Mouse (Mus musculus): ENCODE data around the gene Efcab7. TPM values are rescaled to one million over a fixed set of nuclear protein-coding genes. Genes with fewer than 3 reads are reported as not detected.

The Efcab7 gene
- polyA plus RNA-seq, 1 experiment from 2014 or later = 22.2 TPM

DNA sequence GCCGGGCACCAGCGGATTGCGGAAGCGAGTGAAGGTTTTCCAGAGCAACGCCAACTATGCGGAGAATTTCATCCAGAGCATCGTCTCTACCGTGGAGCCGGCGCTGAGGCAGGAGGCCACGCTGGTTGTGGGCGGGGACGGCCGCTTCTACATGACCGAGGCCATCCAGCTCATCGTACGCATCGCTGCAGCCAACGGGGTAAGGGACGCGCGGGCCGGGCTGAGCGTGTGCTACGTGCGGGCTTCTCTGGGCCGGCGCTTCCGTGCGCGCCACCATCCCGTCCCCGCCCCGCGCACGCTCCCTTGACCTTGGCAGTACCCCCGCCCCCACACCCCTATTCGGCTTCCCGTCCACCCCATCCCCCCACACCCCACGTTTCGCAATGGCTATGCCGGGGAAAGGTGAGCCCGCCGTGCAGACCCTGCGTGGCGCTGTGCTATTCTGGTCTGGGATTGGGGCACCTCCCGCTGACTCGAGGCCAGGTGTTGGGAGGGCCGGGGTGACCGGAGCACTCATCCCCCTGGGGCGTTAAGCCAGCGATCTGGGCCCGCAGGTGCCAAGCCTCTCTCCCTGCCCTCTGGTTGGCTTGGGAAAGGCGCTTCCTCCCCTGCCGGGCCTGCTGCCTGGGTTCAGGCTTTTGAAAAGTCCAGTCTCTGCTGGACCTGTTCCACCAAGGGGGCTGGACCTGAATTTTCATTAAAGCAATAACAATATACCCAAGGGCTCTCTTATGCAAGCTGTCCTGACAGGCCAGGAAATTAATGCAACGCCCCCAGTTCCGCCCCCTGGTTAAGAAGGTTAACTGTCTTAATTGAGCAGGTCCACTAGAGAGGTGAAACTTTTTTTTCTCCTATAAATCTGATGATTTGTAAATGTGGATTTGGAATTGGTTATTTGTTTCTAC, 100.9 kb downstream of the Efcab7 start, which contains the start of gene Itgb3bp:
TSS of gene Itgb3bp (minus strand) at position 201 of the 905 bp plus-strand sequence.
- Histone ChIP-seq H3K27ac (replicated peaks) (peak within 1 kb of the TSS; percentile 88), H3K4me3 (peak within 1 kb of the TSS; percentile 64), H3K27me3 (peaks cover 12% of the 10 kb centered on the region), H3K36me3 (no peaks in the 10 kb centered on the region), H3K4me1 (peaks cover 10% of the 10 kb centered on the region), H3K4me2 (replicated peaks) (peak within 1 kb of the TSS; percentile 90), H3K9me3 (no peaks in the 10 kb centered on the region), H3K9ac (replicated peaks) (peak within 1 kb of the TSS; percentile 69)
- under 1% methylated on average over 42 of the region's 57 CpGs for WGBS
- ATAC-seq (ENCODE audit: low FRiP score, low read depth) = peak; percentile 95

DNA sequence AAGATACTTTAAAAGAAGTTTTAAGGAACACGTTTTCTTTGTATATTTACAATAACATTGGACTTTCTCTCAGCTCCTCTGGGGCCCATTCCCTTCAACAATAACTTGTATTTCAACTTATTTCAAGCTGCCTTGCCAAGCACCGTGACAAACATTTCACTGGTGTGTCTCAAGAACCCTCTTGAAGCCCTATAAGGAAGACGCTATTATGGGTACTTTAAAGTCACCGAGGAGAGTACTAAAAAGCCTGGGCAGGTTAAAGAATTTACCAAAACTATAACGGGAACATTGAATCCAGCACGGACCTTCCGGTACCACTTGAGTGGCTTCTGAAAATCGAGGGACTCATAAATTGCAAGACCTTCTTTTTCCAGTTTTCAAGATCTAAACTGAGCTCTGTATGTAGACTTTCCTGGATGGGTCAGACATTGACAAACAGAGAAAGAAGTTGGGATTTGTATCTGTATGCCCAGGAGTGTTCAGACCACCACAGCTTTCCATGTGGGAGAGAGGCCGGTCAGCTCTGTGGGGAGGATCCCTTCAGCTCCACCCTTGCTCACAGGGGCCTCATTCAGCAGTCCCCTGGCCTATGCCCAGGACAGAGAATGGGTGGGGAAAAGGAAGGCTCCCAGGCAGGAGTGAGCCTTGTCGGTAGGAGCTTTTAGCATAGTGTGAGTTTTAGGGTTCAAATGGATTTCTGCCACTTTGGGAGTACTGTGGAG, 101.7 kb downstream of the Efcab7 start:
- 47% methylated on average over 10 of the region's 10 CpGs for WGBS

DNA sequence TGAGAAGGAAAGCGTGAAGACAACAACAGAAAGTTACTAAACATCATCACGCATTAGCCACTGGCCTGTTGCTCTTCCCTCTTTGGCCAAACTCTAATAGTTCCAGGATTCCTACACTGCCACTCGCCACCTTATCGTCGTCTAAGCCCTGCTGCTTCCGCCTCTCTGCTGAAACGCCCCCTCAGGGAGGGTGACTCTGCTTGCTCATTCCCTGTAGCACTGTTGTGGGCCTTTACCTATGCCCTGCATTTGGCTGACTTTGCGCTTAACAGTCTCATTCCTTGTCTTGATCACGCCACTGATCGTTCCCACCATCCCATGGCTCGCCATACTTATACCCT, 102.2 kb downstream of the Efcab7 start:
- WGBS = 60% methylated on average over 11 of the region's 11 CpGs
- Histone ChIP-seq H3K4me1 (peaks cover 10% of the 10 kb centered on the region), H3K9ac (replicated peaks) (no peak overlapping the region), H3K27me3 (peaks cover 12% of the 10 kb centered on the region), H3K36me3 (no peaks in the 10 kb centered on the region), H3K9me3 (no peaks in the 10 kb centered on the region), H3K27ac (replicated peaks) (no peak overlapping the region), H3K4me3 (no peak overlapping the region), H3K4me2 (replicated peaks) (no peak overlapping the region)
- no peak for ATAC-seq (ENCODE audit: low FRiP score, low read depth)

More for the DNA sequence above, 101.7 kb downstream of the Efcab7 start:
- H3K4me1 ChIP-seq = peaks cover 10% of the 10 kb centered on the region
- H3K9me3 ChIP-seq = no peaks in the 10 kb centered on the region
- peaks cover 12% of the 10 kb centered on the region for H3K27me3 ChIP-seq
- H3K4me2 ChIP-seq (replicated peaks) = peak overlapping the region; percentile 90
- H3K27ac ChIP-seq (replicated peaks) = no peak overlapping the region
- no peak overlapping the region for H3K9ac ChIP-seq (replicated peaks)
- no peak for ATAC-seq (ENCODE audit: low FRiP score, low read depth)
- H3K36me3 ChIP-seq = no peaks in the 10 kb centered on the region
- peak overlapping the region; percentile 64; the same call in 1 of the 2 replicates for H3K4me3 ChIP-seq

DNA sequence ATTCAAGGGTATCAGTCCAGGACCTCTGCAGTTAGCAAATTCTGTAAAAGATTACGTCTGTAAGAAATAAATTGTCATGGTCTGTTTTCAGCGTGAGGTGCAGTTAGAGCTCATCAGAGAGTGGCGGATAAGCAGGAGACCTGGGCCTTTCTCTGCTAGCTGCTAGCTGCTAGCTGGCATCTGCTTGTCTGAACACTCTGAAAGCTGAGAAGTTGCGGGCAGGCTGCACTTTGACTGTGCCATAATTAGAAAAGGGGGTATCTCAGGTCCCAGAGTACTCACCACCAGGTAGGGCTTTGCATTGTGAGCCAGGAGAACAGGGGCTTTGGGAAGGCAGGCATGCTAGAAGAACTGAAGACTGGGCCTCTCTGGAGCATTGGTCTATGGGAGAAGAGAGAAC, 102.8 kb downstream of the Efcab7 start:
- no peak for ATAC-seq (ENCODE audit: low FRiP score, low read depth)
- Histone ChIP-seq H3K9ac (replicated peaks) (no peak overlapping the region), H3K27ac (replicated peaks) (no peak overlapping the region), H3K4me1 (peaks cover 10% of the 10 kb centered on the region), H3K9me3 (no peaks in the 10 kb centered on the region), H3K27me3 (peaks cover 12% of the 10 kb centered on the region), H3K4me2 (replicated peaks) (no peak overlapping the region), H3K4me3 (no peak overlapping the region), H3K36me3 (no peaks in the 10 kb centered on the region)
- WGBS = 86% methylated on average over 4 of the region's 4 CpGs

DNA sequence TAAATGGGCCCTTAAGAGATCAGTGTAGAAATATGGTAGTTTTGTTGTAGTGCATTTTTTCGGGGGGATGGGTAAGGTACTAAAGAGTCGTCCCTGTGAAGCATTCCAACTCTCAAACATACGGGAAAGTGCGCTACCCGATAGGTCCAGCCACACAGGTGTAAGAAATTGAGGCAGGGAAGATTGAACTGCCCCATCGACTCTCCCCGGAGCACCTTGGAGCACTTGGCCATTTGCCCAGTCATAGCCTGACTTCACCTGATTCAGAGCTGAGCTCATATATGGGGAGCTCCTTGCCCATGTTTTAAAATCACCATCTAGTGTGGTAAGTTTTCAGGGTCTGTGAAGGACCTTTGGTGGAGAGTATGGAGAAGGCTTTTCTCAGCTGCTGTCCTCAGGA, 105.9 kb downstream of the Efcab7 start:
- Histone ChIP-seq H3K4me1 (peaks cover 10% of the 10 kb centered on the region), H3K9me3 (no peaks in the 10 kb centered on the region), H3K36me3 (no peaks in the 10 kb centered on the region), H3K9ac (replicated peaks) (no peak overlapping the region), H3K27ac (replicated peaks) (no peak overlapping the region), H3K4me2 (replicated peaks) (no peak overlapping the region), H3K4me3 (no peak overlapping the region), H3K27me3 (peaks cover 8% of the 10 kb centered on the region)
- no peak for ATAC-seq (ENCODE audit: low FRiP score, low read depth)
- 96% methylated on average over 7 of the region's 7 CpGs for WGBS

DNA sequence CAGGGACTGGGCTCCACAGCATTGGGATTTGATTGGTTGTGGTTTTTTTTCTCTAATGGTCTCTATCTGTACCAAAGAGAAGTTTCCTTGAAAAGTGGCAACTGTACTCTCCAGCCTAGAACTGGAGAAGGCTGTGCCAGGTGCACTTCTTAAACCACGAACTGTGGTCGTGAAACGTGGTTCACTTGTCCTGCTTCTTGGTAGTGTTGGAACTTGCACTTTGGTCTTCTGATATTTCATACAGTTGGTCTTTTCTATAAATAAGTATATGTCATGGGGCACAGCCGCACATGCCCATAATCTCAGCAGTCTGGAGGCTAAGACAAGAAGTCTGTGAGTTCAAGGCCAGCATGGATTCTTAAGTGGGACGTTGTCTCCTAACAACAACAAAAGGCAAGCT, 107.3 kb downstream of the Efcab7 start:
- ATAC-seq (ENCODE audit: low FRiP score, low read depth) = no peak
- peaks cover 2% of the 10 kb centered on the region; the same call in 1 of the 2 replicates for H3K27me3 ChIP-seq
- no peak overlapping the region for H3K27ac ChIP-seq (replicated peaks)
- WGBS = 95% methylated on average over 5 of the region's 5 CpGs
- no peak overlapping the region for H3K9ac ChIP-seq (replicated peaks)
- H3K9me3 ChIP-seq = no peaks in the 10 kb centered on the region
- peaks cover 7% of the 10 kb centered on the region; the same call in 1 of the 2 replicates for H3K4me1 ChIP-seq
- no peak overlapping the region for H3K4me3 ChIP-seq
- no peaks in the 10 kb centered on the region for H3K36me3 ChIP-seq
- H3K4me2 ChIP-seq (replicated peaks) = no peak overlapping the region

DNA sequence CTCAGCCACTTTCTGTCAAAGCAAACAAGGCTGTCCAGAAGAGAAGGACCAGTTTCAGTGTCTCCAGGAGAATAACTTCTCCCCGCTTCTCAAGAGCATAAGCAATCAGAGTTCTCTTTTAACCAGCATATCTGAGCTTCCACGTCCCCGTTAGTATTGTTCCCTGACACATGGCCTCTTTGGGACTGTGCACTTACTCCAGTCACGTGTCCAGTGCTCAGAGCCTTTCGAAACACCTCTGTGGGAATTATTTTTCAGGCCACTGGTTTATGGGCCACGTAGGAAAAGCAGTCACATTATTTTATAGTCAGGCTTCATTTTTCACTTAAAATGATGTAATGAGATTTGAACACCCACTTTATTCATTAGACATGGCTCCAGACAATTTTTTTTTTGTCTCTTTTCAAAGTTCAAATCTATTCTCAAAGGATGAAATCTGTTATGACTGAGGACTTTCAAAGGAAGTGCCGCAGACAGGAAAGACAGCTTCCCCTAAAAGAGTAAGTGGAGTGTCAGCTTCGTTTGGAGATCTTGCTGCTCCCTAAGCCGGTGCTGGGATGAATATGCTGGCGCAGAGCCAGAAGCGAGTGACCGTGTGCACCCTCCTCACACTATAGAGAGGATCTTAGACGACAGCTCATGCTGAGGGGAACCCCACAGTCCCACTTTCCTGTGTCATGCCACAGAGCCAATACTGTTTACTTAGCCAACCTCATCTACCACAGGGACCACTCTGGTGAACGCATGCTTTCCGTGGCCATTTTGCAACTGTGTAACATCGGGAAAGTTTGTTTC, 110.9 kb downstream of the Efcab7 start:
- no peaks in the 10 kb centered on the region for H3K27me3 ChIP-seq
- ATAC-seq (ENCODE audit: low FRiP score, low read depth) = peak; percentile 51; the same call in 1 of the 2 replicates
- H3K4me1 ChIP-seq = peaks cover 4% of the 10 kb centered on the region; the same call in 1 of the 2 replicates
- 67% methylated on average over 16 of the region's 16 CpGs for WGBS
- no peaks in the 10 kb centered on the region for H3K9me3 ChIP-seq
- no peak overlapping the region for H3K9ac ChIP-seq (replicated peaks)
- no peak overlapping the region; the same call in 1 of the 2 replicates for H3K27ac ChIP-seq (replicated peaks)
- H3K4me3 ChIP-seq = no peak overlapping the region
- H3K4me2 ChIP-seq (replicated peaks) = no peak overlapping the region
- no peaks in the 10 kb centered on the region for H3K36me3 ChIP-seq

DNA sequence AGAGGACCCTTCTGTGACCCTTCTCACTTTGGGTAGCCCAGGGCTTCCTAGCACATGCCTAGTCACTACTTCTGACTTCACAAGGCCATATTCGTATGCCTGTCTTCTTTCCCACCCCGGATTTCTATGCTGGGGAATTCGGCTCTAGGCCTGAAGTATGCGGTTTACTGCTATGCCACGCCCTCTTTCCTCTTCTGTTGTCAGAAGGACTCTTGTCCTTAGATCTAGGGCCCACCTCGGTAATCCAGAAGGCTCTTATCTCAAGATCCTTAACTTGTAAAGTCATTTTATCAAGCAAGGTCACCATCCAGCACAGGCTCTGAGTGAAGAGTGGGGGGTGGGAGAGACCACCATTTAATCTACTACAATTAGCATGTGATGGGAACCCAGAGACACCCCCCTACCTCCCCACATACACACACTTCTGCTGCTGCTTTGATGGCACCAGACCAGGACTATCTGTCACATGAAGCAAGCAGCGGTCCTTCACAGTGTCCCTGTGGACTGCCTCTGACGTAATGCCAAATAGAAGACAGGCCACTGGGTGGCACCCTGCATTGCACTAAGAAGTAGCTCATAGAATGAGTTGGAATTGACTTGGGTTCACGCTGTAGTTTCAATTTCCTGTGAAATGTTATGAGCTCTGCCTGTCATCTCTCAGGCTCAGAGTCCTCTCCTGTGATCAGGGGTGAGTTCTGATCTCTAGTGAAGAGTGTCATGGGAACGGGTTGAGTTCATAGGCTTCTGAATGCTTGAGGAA, 112.8 kb downstream of the Efcab7 start:
- Histone ChIP-seq H3K9me3 (no peaks in the 10 kb centered on the region), H3K4me3 (no peak overlapping the region), H3K9ac (replicated peaks) (no peak overlapping the region), H3K27ac (replicated peaks) (no peak overlapping the region), H3K4me1 (peaks cover 4% of the 10 kb centered on the region; the same call in 1 of the 2 replicates), H3K36me3 (no peaks in the 10 kb centered on the region), H3K27me3 (no peaks in the 10 kb centered on the region), H3K4me2 (replicated peaks) (no peak overlapping the region)
- 80% methylated on average over 10 of the region's 10 CpGs for WGBS
- ATAC-seq (ENCODE audit: low FRiP score, low read depth) = no peak

DNA sequence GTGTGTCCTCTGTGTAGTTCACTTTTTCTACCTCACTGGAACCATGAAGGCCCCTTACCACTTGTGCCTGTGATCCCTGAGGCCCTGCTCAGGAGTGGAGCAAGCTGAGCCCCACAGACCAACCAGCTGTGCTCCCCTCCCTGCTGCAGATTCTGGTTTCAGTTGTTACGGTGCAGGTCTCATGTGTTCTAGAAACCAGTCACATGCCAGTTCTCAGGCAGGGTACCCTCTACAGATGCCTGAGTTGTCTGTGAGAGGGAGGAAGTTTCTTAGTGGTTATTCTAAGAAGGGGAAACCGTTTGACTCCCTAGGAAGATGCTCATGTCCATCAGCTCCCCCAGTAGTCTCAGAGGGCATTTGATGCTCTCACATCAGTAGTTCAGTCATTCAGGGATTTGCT, 115.6 kb downstream of the Efcab7 start:
- no peak overlapping the region for H3K9ac ChIP-seq (replicated peaks)
- no peak overlapping the region for H3K4me3 ChIP-seq
- no peaks in the 10 kb centered on the region for H3K27me3 ChIP-seq
- H3K27ac ChIP-seq (replicated peaks) = no peak overlapping the region
- WGBS = 78% methylated on average over 2 of the region's 2 CpGs
- no peak overlapping the region for H3K4me2 ChIP-seq (replicated peaks)
- no peaks in the 10 kb centered on the region for H3K36me3 ChIP-seq
- peaks cover 4% of the 10 kb centered on the region; the same call in 1 of the 2 replicates for H3K4me1 ChIP-seq
- no peaks in the 10 kb centered on the region for H3K9me3 ChIP-seq
- ATAC-seq (ENCODE audit: low FRiP score, low read depth) = no peak

DNA sequence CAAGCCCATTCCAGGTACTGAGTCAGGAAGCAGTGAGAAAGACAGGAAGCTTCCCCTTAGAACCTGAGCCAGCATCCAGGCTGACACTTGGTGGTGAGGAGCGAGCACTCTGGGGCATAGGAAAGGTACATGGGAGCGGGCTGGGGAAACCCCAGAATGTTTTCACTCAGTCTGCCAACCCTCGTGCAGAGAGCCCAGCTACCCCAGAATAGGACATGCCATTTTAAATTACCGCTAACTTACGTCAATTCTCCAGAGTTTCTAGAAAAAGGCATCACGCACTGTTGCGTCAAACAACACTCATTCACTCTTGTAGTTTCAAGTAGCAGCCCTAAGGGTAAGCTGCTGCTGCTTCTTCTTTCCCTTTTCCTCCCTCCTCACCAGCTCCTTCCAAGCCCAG, 116.0 kb downstream of the Efcab7 start:
- no peaks in the 10 kb centered on the region for H3K9me3 ChIP-seq
- no peak overlapping the region for H3K27ac ChIP-seq (replicated peaks)
- H3K36me3 ChIP-seq = no peaks in the 10 kb centered on the region
- H3K9ac ChIP-seq (replicated peaks) = no peak overlapping the region
- H3K4me3 ChIP-seq = no peak overlapping the region
- 85% methylated on average over 7 of the region's 7 CpGs for WGBS
- peaks cover 4% of the 10 kb centered on the region; the same call in 1 of the 2 replicates for H3K4me1 ChIP-seq
- no peaks in the 10 kb centered on the region for H3K27me3 ChIP-seq
- no peak for ATAC-seq (ENCODE audit: low FRiP score, low read depth)
- no peak overlapping the region for H3K4me2 ChIP-seq (replicated peaks)

DNA sequence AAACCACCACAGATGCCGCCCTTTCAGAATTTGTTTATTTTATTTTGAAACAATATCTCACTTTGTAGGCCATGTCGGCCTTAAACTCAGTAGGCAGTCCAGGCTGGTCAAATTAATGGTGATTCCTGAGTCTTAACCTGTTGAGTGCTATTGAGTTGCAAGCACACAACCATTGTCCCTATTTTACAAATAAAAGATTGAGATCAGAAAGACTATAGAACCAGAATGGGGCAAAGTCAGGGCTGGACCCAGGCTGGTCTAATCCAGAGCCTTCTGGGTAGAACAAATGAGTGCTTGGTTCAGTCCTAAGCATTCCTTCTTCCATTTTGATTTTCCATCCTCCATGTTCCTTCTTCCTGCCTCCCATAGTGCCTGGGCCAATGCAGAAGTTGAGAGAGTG, 117.5 kb downstream of the Efcab7 start:
- no peak overlapping the region for H3K4me2 ChIP-seq (replicated peaks)
- H3K9me3 ChIP-seq = no peaks in the 10 kb centered on the region
- no peaks in the 10 kb centered on the region for H3K36me3 ChIP-seq
- no peaks in the 10 kb centered on the region for H3K4me1 ChIP-seq
- H3K27me3 ChIP-seq = no peaks in the 10 kb centered on the region
- H3K9ac ChIP-seq (replicated peaks) = no peak overlapping the region
- WGBS = 87% methylated on average over 2 of the region's 2 CpGs
- no peak overlapping the region for H3K27ac ChIP-seq (replicated peaks)
- no peak overlapping the region for H3K4me3 ChIP-seq
- no peak for ATAC-seq (ENCODE audit: low FRiP score, low read depth)

All from midbrain, embryonic 12.5 days (tissue).